Mouse (Mus musculus): ENCODE results near the gene AC124108.1.

AC124108.1 gene

GRCm38 (mm10) chr1:132245010-132245409 is 53.8 kb downstream of the AC124108.1 start:
- in situ Hi-C loops (cut with MboI, MseI), result no loop called here

GRCm38 (mm10) chr1:132246137-132246536 is 54.9 kb downstream of the AC124108.1 start:
- in situ Hi-C loops (cut with MboI, MseI), result no loop called here

- in situ Hi-C loops (cut with MboI, MseI), result no loop called here
These were observed 55.4 kb downstream of the AC124108.1 start for GRCm38 (mm10) chr1:132246641-132247040.

GRCm38 (mm10) chr1:132254467-132254866 is 63.2 kb downstream of the AC124108.1 start:
- in situ Hi-C loops (cut with MboI, MseI), result no loop called here

All from T-helper 1 cell (primary cell).